Mouse (Mus musculus): ENCODE data around the gene Btbd19. TPM values are rescaled to one million over a fixed set of nuclear protein-coding genes. Genes with fewer than 3 reads are reported as not detected.

The Btbd19 gene
- total RNA-seq, 2 experiments from 2014 or later: 3.4 to 3.5 TPM

- DNase-seq: no peak
Measured at GRCm38 (mm10) chr4:117134601-117134995, 9.1 kb upstream of the Btbd19 start.

- DNase-seq: peak; percentile 98 to 99
Measured at GRCm38 (mm10) chr4:117133817-117134600, 8.5 kb upstream of the Btbd19 start, which contains the start of gene Plk3. TSS of gene Plk3 (minus strand) at chr4:117133963.

GRCm38 (mm10) chr4:117133366-117133796 is 7.9 kb upstream of the Btbd19 start:
- peak in 1 of 2 experiments; percentile 28 for DNase-seq

- DNase-seq: no peak
Measured at GRCm38 (mm10) chr4:117132794-117133143, 7.2 kb upstream of the Btbd19 start.

GRCm38 (mm10) chr4:117131890-117132793 is 6.6 kb upstream of the Btbd19 start:
- DNase-seq: no peak

- no peak for DNase-seq
Measured at GRCm38 (mm10) chr4:117131198-117131597, 5.7 kb upstream of the Btbd19 start.

- DNase-seq: no peak
Measured at GRCm38 (mm10) chr4:117130790-117131189, 5.3 kb upstream of the Btbd19 start.

GRCm38 (mm10) chr4:117127991-117128686 is 2.6 kb upstream of the Btbd19 start:
- no peak for DNase-seq

GRCm38 (mm10) chr4:117126675-117127290 is 1.3 kb upstream of the Btbd19 start, which contains the start of gene Tctex1d4:
TSS of gene Tctex1d4 (plus strand) at chr4:117126794.
- DNase-seq: peak; percentile 26 to 49

- peak; percentile 87 to 96 for DNase-seq
Measured at GRCm38 (mm10) chr4:117125910-117126674, 567 bp upstream of the Btbd19 start.

- peak; percentile 71 to 77 for DNase-seq
Measured at GRCm38 (mm10) chr4:117124518-117125347, 792 bp downstream of the Btbd19 start.

- DNase-seq: no peak
Measured at GRCm38 (mm10) chr4:117124218-117124517, 1.4 kb downstream of the Btbd19 start.

GRCm38 (mm10) chr4:117123546-117124217 is 1.8 kb downstream of the Btbd19 start:
- DNase-seq: no peak

- DNase-seq: peak in 1 of 2 experiments; percentile 39
Measured at GRCm38 (mm10) chr4:117122209-117122608, 3.3 kb downstream of the Btbd19 start.

GRCm38 (mm10) chr4:117120445-117121414 is 4.8 kb downstream of the Btbd19 start:
- DNase-seq: peak; percentile 97 to 99

- DNase-seq: no peak
Measured at GRCm38 (mm10) chr4:117120052-117120444, 5.5 kb downstream of the Btbd19 start.

GRCm38 (mm10) chr4:117119636-117120035 is 5.9 kb downstream of the Btbd19 start:
- no peak for DNase-seq

- no peak for DNase-seq
Measured at GRCm38 (mm10) chr4:117117931-117118330, 7.6 kb downstream of the Btbd19 start.
